Mouse (Mus musculus) heart, postnatal 25 days (tissue): ENCODE measurements at regions not wholly inside any gene's neighbourhood (a gene's known extent, or its start where the extent isn't known, plus 50 kb on each side); places are given as distances from the start of the nearest gene placed in this dataset.

ENCODE experiments used
- DNase-seq: peaks from one replicate; pipeline ENCODE4 v3.0.0; 2022; ENCODE audit warnings: low spot score
- intact Hi-C: fragments of 180-260 bp; cut with DNase I; formaldehyde crosslinking; loops from one replicate; pipeline ENCODE4 v1.15.1; 2025

GRCm38 (mm10) chr4:56506786-56507185 is 233.1 kb upstream of the Gm26657 start:
- no peak for DNase-seq
- intact Hi-C loops: no loop called here

GRCm38 (mm10) chr4:56506067-56506466 is 233.8 kb upstream of the Gm26657 start:
- intact Hi-C loops: no loop called here
- no peak for DNase-seq

- intact Hi-C loops: loop anchor here (1.0 to 5.0 kb wide), 4 partner anchors 130 to 978 kb away; no protein-coding TSS in a partner anchor
- peak; percentile 24 for DNase-seq
Measured at GRCm38 (mm10) chr4:56492537-56493221, 247.2 kb upstream of the Gm26657 start.

GRCm38 (mm10) chr4:56489361-56489760 is 250.5 kb upstream of the Gm26657 start:
- DNase-seq: no peak
- intact Hi-C loops: no loop called here

GRCm38 (mm10) chr4:56483708-56484107 is 256.2 kb upstream of the Gm26657 start:
- intact Hi-C loops: no loop called here

GRCm38 (mm10) chr4:56456788-56457187 is 283.1 kb upstream of the Gm26657 start:
- intact Hi-C loops: no loop called here
- DNase-seq: no peak

More at GRCm38 (mm10) chr4:56483708-56484107, 256.2 kb upstream of the Gm26657 start:
- no peak for DNase-seq

GRCm38 (mm10) chr4:56421575-56421974 is 318.3 kb upstream of the Gm26657 start:
- intact Hi-C loops: no loop called here
- DNase-seq: no peak

- DNase-seq: no peak
- intact Hi-C loops: no loop called here
Measured at GRCm38 (mm10) chr4:56419122-56419913, 320.6 kb upstream of the Gm26657 start.

GRCm38 (mm10) chr4:56411024-56411636 is 328.7 kb upstream of the Gm26657 start:
- no peak for DNase-seq
- intact Hi-C loops: no loop called here

- DNase-seq: no peak
- intact Hi-C loops: no loop called here
Measured at GRCm38 (mm10) chr4:56393793-56394192, 346.1 kb upstream of the Gm26657 start.

GRCm38 (mm10) chr4:56387051-56387450 is 352.8 kb upstream of the Gm26657 start:
- DNase-seq: peak; percentile 40

GRCm38 (mm10) chr4:56375745-56376144 is 364.1 kb upstream of the Gm26657 start:
- no peak for DNase-seq
- intact Hi-C loops: no loop called here

More at GRCm38 (mm10) chr4:56387051-56387450, 352.8 kb upstream of the Gm26657 start:
- intact Hi-C loops: no loop called here

GRCm38 (mm10) chr4:56374466-56374865 is 365.4 kb upstream of the Gm26657 start:
- intact Hi-C loops: no loop called here
- no peak for DNase-seq

- DNase-seq: no peak
- intact Hi-C loops: no loop called here
Measured at GRCm38 (mm10) chr4:56373746-56374145, 366.1 kb upstream of the Gm26657 start.

- no peak for DNase-seq
- intact Hi-C loops: no loop called here
Measured at GRCm38 (mm10) chr4:56373167-56373566, 366.7 kb upstream of the Gm26657 start.

- DNase-seq: no peak
- intact Hi-C loops: no loop called here
Measured at GRCm38 (mm10) chr4:56372711-56373110, 367.2 kb upstream of the Gm26657 start.

- no peak for DNase-seq
- intact Hi-C loops: loop anchor here (5.0 to 10.0 kb wide), 5 partner anchors 128 to 852 kb away; no protein-coding TSS in a partner anchor
Measured at GRCm38 (mm10) chr4:56364594-56364993, 375.3 kb upstream of the Gm26657 start.

GRCm38 (mm10) chr4:56362121-56362520 is 377.7 kb upstream of the Gm26657 start:
- intact Hi-C loops: loop anchor here (5.0 to 10.0 kb wide), 5 partner anchors 130 to 850 kb away; no protein-coding TSS in a partner anchor
- DNase-seq: no peak

- DNase-seq: no peak
- intact Hi-C loops: no loop called here
Measured at GRCm38 (mm10) chr4:56349216-56349615, 390.7 kb upstream of the Gm26657 start.

GRCm38 (mm10) chr4:56325156-56325555 is 414.7 kb upstream of the Gm26657 start:
- intact Hi-C loops: no loop called here
- no peak for DNase-seq

- intact Hi-C loops: no loop called here
- DNase-seq: no peak
Measured at GRCm38 (mm10) chr4:56319134-56319533, 420.7 kb upstream of the Gm26657 start.
